Mouse (Mus musculus): ENCODE data around the gene Dapk1. TPM values are rescaled to one million over a fixed set of nuclear protein-coding genes. Genes with fewer than 3 reads are reported as not detected.
A peak's percentile ranks its signal among the peaks of the same experiment; 100 is the strongest.

Gene Dapk1
- 42.0 and 43.2 TPM in 2 replicates for polyA plus RNA-seq (2016; fragmentation: Nextera tagmentation; extraction: Ambion mirVana)

DNA sequence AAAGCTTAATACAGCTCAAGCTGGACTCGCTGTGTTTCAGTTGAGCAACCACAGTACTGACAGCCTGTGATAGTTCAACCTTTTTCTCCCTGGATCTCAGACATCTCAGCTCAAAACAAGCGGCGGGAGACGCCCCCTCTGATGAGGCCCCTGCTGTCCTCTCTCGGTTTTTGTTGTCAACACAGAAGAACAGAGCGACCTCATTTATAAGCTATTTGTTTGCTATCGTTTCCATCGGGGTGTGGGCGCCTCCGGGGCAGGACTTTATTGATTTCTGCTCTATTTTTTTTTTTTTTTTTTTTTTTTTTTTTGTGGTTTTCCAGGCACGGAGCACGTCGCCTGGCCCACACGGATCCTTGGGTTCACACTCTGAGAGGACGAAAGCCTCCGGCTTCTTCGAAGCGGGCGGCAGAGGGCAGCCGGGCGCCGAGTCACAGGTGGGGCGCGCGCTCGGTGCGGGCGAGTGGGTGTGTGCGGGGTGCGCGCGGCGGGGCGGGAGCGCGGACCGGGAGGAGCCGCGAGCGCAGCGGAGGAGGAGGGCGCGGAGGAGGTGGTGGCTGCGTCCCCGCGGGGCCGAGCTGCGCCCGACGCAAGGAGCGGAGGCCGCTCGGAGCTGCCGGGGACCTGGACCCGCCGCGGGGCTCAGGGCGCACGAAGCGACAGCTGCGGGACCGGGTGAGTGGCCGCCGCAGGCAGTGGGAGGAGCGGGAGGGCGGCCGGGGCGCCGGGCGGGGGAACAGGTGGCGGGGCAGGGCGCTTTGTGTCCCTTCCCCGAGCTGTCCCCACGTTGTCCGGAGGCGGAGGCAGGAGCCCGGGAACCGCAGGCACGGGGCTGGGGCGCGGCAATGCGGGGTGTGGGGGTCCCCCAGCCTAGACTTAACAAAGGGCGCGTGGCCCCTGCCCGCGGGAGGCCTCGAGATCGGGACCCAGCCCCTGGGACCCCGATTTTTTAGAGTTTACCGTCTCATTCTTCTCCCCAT, at the start of gene Dapk1:
Dapk1 (plus strand) TSS at position 512 of the 980 bp plus-strand sequence.
- H3K27ac ChIP-seq = peak within 1 kb of the TSS; percentile 94
- peak within 1 kb of the TSS; percentile 61 for H3K4me2 ChIP-seq (replicated peaks)
- H3K36me3 ChIP-seq = peaks cover 8% of the 10 kb centered on the region; the same call in 1 of the 2 replicates
- ATAC-seq (ENCODE audit: low FRiP score) = peak; percentile 86
- H3K4me1 ChIP-seq = peaks cover 17% of the 10 kb centered on the region
- H3K9me3 ChIP-seq (replicated peaks) = no peaks in the 10 kb centered on the region
- under 1% methylated on average over 73 of the region's 90 CpGs for WGBS
- peak within 1 kb of the TSS; percentile 81 for H3K4me3 ChIP-seq
- peak within 1 kb of the TSS; percentile 87 for H3K9ac ChIP-seq
- H3K27me3 ChIP-seq = no peaks in the 10 kb centered on the region

DNA sequence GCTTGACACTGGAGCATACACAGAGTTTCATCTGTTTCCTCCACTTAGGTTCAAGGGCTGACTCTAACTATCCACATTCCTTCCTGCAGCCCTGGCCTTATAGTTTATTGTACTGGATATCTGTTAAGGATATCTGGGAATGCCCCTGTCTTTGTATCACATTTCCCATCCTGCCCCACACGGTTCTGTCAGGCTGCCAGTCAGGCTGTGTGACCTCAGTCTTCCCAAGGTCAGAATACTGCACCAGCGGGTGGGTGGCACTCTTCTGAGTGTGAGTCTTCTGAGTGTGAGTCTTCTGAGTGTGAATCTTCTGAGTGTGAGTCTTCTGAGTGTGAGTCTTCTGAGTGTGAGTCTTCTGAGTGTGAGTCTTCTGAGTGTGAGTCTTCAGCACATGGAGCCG, 48.4 kb upstream of the Dapk1 start:
- no peaks in the 10 kb centered on the region for H3K4me1 ChIP-seq
- no peaks in the 10 kb centered on the region for H3K36me3 ChIP-seq
- no peak overlapping the region for H3K4me3 ChIP-seq
- H3K27me3 ChIP-seq = no peaks in the 10 kb centered on the region
- H3K27ac ChIP-seq = no peak overlapping the region
- H3K9me3 ChIP-seq (replicated peaks) = no peaks in the 10 kb centered on the region
- no peak overlapping the region for H3K4me2 ChIP-seq (replicated peaks)
- ATAC-seq (ENCODE audit: low FRiP score) = no peak
- no peak overlapping the region for H3K9ac ChIP-seq
- 66% methylated on average over 3 of the region's 3 CpGs for WGBS

DNA sequence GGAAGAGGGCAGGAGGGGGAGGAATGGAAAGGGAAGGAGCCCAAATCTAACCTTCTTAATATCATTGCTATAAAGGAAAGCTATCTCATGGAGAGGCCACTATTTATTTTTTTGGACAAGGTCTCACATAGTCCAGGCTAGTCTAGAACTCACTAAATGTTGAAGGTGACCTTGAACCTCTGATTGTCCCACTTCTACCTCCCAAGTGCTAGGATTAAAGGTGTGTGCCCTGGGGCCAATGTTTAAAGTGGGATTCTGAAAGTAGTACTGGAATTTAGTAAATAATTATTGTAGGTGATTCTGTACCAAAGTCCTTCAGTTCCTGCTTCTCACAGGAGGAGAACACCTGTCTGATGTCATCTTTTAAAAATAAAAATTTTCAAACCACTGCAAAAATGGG, 45.3 kb upstream of the Dapk1 start:
- no peak overlapping the region for H3K4me3 ChIP-seq
- H3K27ac ChIP-seq = no peak overlapping the region
- no peaks in the 10 kb centered on the region for H3K36me3 ChIP-seq
- no peaks in the 10 kb centered on the region for H3K4me1 ChIP-seq
- no peaks in the 10 kb centered on the region for H3K9me3 ChIP-seq (replicated peaks)
- no peaks in the 10 kb centered on the region for H3K27me3 ChIP-seq
- H3K4me2 ChIP-seq (replicated peaks) = no peak overlapping the region
- no peak for ATAC-seq (ENCODE audit: low FRiP score)
- no peak overlapping the region for H3K9ac ChIP-seq

DNA sequence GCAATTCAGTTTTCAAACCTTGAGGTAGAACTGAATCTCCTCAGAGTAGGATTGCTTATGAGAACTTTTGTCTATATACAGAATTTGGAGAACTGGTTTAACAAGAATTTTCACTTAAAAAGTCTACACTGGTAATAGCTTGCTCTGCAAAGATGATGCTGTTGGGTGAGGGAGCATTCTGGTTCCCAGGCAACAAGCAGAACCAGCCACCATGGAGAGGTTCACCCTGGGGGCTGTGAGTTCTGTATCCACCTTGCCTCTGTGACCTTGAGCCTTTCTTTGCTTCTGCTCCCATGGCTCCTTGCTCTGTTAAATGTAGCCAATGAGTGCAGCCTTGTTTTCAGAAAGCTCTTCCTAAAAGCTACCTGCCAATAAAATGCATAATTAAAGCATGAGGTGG, 44.8 kb upstream of the Dapk1 start:
- H3K36me3 ChIP-seq = no peaks in the 10 kb centered on the region
- H3K4me1 ChIP-seq = no peaks in the 10 kb centered on the region
- H3K27ac ChIP-seq = no peak overlapping the region
- H3K9ac ChIP-seq = no peak overlapping the region
- no peaks in the 10 kb centered on the region for H3K27me3 ChIP-seq
- H3K9me3 ChIP-seq (replicated peaks) = no peaks in the 10 kb centered on the region
- H3K4me2 ChIP-seq (replicated peaks) = no peak overlapping the region
- no peak overlapping the region for H3K4me3 ChIP-seq
- no peak for ATAC-seq (ENCODE audit: low FRiP score)

DNA sequence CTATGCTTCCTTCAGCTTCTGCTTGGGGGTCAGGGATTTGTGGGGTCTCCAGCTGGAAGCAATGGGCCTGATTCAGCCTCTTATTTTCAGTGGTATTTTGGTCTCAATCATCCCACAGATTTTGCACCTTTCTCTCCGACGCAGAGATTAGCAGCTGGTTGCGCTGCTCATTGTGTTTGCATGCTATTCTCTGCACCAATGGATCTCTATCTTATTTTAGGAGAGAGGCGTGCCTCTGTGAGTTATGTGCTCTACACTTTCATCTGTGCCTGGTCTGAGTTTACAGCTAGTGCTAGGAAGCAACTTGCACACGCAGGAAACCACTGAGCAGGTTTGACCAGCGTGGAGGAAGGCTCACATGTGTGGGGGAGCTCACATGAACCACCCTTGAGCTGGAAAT, 37.4 kb upstream of the Dapk1 start:
- H3K4me1 ChIP-seq = no peaks in the 10 kb centered on the region
- no peak overlapping the region for H3K27ac ChIP-seq
- no peaks in the 10 kb centered on the region for H3K27me3 ChIP-seq
- no peaks in the 10 kb centered on the region for H3K36me3 ChIP-seq
- H3K4me2 ChIP-seq (replicated peaks) = no peak overlapping the region
- H3K9me3 ChIP-seq (replicated peaks) = no peaks in the 10 kb centered on the region
- no peak overlapping the region for H3K9ac ChIP-seq
- no peak overlapping the region for H3K4me3 ChIP-seq
- no peak for ATAC-seq (ENCODE audit: low FRiP score)
- WGBS = 79% methylated on average over 6 of the region's 6 CpGs

DNA sequence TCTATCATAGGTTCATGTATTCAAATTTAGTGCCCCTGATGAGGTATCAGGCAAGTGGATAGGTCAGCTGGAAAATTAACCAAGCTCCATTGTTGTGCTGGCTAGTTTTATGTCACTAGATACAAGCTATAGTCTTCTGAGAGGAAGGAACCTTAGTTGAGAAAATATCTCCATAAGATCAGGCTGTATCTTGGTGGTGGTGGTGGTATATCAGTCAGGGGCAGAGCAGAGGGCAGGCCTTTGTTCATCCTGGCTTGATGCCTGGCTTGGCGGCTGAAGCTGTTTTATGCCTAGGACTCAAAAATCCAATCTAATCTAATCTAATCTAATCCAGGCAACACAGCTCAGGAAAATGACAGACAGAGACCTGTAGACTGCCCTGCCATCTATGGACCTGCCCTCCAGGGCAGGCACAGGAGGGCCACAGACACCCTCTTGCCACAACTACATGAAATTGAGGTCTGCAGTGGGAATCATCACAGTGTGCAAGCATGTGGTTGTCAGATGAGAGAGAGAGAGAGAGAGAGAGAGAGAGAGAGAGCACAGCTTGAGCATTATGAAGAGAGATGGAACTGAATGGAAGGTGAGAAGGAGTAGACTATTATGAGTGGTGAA, 32.7 kb upstream of the Dapk1 start:
- H3K27me3 ChIP-seq = no peaks in the 10 kb centered on the region
- no peaks in the 10 kb centered on the region for H3K9me3 ChIP-seq (replicated peaks)
- H3K4me1 ChIP-seq = no peaks in the 10 kb centered on the region
- H3K4me3 ChIP-seq = no peak overlapping the region
- no peak overlapping the region for H3K27ac ChIP-seq
- no peak overlapping the region for H3K9ac ChIP-seq
- no peak overlapping the region for H3K4me2 ChIP-seq (replicated peaks)
- no peak for ATAC-seq (ENCODE audit: low FRiP score)
- H3K36me3 ChIP-seq = no peaks in the 10 kb centered on the region
- 94% methylated on average over 1 of the region's 1 CpGs for WGBS

DNA sequence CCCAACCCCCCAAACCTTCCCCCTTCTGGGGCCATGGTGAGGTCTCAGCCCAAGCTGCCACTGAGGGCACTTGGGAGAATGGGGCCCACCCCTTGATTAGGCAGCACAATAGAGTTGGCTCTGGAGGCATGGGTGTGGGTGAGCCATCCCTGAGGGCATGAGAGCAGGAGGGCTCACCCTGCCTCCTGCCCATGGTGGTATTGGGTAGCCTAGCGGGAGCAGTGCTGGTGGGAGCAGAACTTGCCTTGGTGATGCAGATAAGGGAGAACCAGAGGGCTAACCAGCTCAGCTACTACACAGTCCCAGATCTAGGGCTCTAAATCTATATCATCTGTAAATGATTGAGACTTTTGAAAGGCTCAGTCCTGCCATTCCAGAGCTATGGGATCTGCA, 32.2 kb upstream of the Dapk1 start:
- Histone ChIP-seq H3K4me1 (no peaks in the 10 kb centered on the region), H3K27ac (no peak overlapping the region), H3K9ac (no peak overlapping the region), H3K36me3 (no peaks in the 10 kb centered on the region), H3K4me3 (no peak overlapping the region), H3K9me3 (replicated peaks) (no peaks in the 10 kb centered on the region), H3K4me2 (replicated peaks) (no peak overlapping the region), H3K27me3 (no peaks in the 10 kb centered on the region)
- 83% methylated on average over 1 of the region's 1 CpGs for WGBS
- no peak for ATAC-seq (ENCODE audit: low FRiP score)

DNA sequence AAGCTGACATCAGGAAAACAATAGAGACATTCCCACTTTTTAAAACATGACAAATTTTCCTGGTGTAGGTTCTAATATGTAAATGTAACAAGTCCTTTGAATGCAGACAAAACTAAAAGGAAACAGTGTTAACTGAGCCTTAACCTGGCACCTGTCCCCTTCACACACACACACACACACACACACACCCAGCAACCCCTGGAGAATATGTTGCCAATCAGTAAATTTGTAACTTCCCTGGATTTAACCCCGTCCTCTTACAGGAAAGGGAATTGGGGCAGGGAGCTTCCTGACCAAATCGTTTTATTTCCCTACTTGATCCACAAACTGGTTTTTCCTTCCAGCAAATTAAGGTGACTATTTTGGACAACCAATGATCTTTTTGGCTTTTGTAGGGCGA, 28.2 kb upstream of the Dapk1 start:
- Histone ChIP-seq H3K9ac (no peak overlapping the region), H3K9me3 (replicated peaks) (no peaks in the 10 kb centered on the region), H3K4me1 (no peaks in the 10 kb centered on the region), H3K4me3 (no peak overlapping the region), H3K27me3 (no peaks in the 10 kb centered on the region), H3K27ac (no peak overlapping the region), H3K36me3 (no peaks in the 10 kb centered on the region), H3K4me2 (replicated peaks) (no peak overlapping the region)
- WGBS = 71% methylated on average over 3 of the region's 3 CpGs
- no peak for ATAC-seq (ENCODE audit: low FRiP score)

DNA sequence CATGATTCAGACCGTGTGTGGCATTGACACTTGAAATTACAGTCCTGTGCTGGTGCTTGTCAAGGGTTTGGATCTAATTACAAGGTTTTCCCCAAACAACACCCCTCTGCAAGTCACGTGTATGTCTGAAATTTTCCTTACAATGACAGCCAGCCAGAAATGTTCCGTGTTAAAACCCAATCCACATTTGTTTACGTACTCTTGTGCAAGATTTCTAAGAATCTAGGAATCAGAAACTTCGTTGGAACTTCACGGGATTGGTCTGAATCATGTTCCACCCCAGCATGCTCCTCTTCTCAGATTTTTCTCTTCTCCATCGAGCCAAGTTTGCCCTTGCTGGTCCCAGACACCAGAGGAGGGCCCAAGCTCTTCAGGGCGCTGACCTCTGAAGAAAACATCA, 27.8 kb upstream of the Dapk1 start:
- no peak overlapping the region for H3K9ac ChIP-seq
- H3K4me2 ChIP-seq (replicated peaks) = no peak overlapping the region
- no peak overlapping the region for H3K4me3 ChIP-seq
- H3K9me3 ChIP-seq (replicated peaks) = no peaks in the 10 kb centered on the region
- H3K36me3 ChIP-seq = no peaks in the 10 kb centered on the region
- no peaks in the 10 kb centered on the region for H3K4me1 ChIP-seq
- 76% methylated on average over 8 of the region's 8 CpGs for WGBS
- no peak overlapping the region for H3K27ac ChIP-seq
- ATAC-seq (ENCODE audit: low FRiP score) = no peak
- no peaks in the 10 kb centered on the region for H3K27me3 ChIP-seq

DNA sequence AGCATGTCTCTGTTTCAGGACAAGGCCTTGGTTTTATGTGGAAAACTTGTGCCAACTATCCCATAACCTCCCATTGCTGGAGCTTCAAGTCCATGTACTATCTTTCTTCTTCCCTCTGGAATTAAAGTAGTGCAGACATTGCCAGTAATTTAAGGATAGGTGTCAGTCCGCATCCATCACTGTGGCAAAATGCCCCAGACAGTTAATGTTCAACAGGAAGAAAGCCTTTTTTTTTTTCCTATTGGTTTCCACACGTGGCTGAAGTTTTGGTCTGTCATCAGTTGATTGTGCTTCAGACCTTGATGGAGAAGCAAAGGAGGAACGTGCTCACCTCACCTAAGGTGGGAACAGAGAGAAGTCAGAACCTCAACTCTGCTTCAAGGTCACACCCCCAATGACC, 23.2 kb upstream of the Dapk1 start:
- H3K4me3 ChIP-seq = no peak overlapping the region
- ATAC-seq (ENCODE audit: low FRiP score) = no peak
- WGBS = 80% methylated on average over 3 of the region's 3 CpGs
- no peak overlapping the region for H3K9ac ChIP-seq
- no peaks in the 10 kb centered on the region for H3K27me3 ChIP-seq
- H3K36me3 ChIP-seq = no peaks in the 10 kb centered on the region
- H3K9me3 ChIP-seq (replicated peaks) = no peaks in the 10 kb centered on the region
- no peak overlapping the region for H3K27ac ChIP-seq
- H3K4me2 ChIP-seq (replicated peaks) = no peak overlapping the region
- no peaks in the 10 kb centered on the region for H3K4me1 ChIP-seq

DNA sequence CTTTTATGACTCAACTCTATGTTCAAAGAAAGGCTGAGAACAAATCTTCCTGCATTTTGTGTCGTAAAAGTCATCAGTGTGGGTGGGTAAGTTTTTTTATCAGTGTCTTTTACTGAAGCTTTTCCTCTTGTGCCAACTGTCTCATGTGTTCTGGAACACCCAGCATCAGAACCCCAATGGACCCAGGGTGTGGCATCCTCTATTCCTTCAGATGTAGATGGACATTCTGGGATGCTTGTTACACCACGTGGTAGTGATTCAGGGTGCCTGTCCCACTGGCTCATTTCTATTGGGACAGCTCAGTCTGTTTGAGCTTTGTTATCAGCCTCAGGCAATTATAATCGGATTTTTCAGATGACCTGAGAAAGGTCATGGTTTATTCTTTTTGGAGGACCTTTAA, 6.9 kb upstream of the Dapk1 start:
- no peak overlapping the region for H3K4me2 ChIP-seq (replicated peaks)
- H3K9me3 ChIP-seq (replicated peaks) = no peaks in the 10 kb centered on the region
- ATAC-seq (ENCODE audit: low FRiP score) = no peak
- no peaks in the 10 kb centered on the region for H3K4me1 ChIP-seq
- H3K36me3 ChIP-seq = no peaks in the 10 kb centered on the region
- H3K9ac ChIP-seq = no peak overlapping the region
- H3K27me3 ChIP-seq = no peaks in the 10 kb centered on the region
- H3K27ac ChIP-seq = no peak overlapping the region
- H3K4me3 ChIP-seq = no peak overlapping the region
- 82% methylated on average over 3 of the region's 3 CpGs for WGBS

DNA sequence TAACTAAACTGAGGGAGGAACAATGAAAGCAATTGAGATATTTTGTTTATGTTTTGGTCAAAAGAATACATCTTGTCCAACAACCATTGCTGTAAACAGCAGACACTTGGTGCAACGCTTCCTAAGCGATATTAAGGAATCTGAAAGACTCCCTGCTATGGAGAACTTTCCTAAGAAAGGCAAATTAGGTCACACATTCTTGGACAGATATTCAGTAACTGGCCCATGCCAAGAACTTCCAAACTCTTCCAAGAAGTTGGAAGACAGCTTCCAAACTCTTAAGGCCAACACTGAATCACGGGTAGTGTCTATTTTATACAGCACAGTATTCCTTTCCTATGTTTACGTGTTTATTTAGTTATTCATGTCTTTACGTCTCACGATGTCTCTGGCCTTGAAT, 6.2 kb upstream of the Dapk1 start:
- Histone ChIP-seq H3K9ac (no peak overlapping the region), H3K4me1 (no peaks in the 10 kb centered on the region), H3K36me3 (no peaks in the 10 kb centered on the region), H3K4me2 (replicated peaks) (no peak overlapping the region), H3K9me3 (replicated peaks) (no peaks in the 10 kb centered on the region), H3K4me3 (no peak overlapping the region), H3K27ac (no peak overlapping the region), H3K27me3 (no peaks in the 10 kb centered on the region)
- no peak for ATAC-seq (ENCODE audit: low FRiP score)
- WGBS = 93% methylated on average over 6 of the region's 6 CpGs

Data from hindbrain, embryonic 12.5 days (tissue).